22 mouse cellular contexts compared by ENCODE assay signal in genomic region chr11:18493086-18493485, GRCm38 (mm10).
DNase-seq lines count a peak whose midpoint lies in the region; ATAC-seq and TF ChIP-seq lines count a peak whose summit lies in the region.
"Had no signal": no experiment of that assay in that cellular context is flagged by ENCODE, and none has a peak within 500 bp of the region (broad histone marks: within the 10 kb centered on the region; RNA-seq: fewer than 3 reads in every experiment).

No protein-coding gene starts in this region.

- H3K9ac ChIP-seq in kidney, postnatal 0 days (ENCODE audit: low read depth, low read length), result no peak overlapping the region
- H3K9ac ChIP-seq in kidney, embryonic 15.5 days, result no peak overlapping the region
- H3K9ac ChIP-seq: forebrain, embryonic 15.5 days; limb, embryonic 12.5 days; liver, embryonic 14.5 days; midbrain, embryonic 12.5 days; neural tube, embryonic 15.5 days had no signal

- H3ac ChIP-seq in C2C12 (ENCODE audit: control insufficient read depth, insufficient read length, low read depth), result no peak overlapping the region

- no peak overlapping the region for H3K27ac ChIP-seq in kidney, postnatal 0 days
- no peak overlapping the region for H3K27ac ChIP-seq in kidney, embryonic 15.5 days
- H3K27ac ChIP-seq: forebrain, embryonic 15.5 days; gastrocnemius, adult 2 months; hindbrain, postnatal 0 days; limb, embryonic 12.5 days; liver, embryonic 14.5 days; midbrain, embryonic 12.5 days; neural tube, embryonic 15.5 days had no signal

- no peaks in the 10 kb centered on the region for H3K9me3 ChIP-seq in kidney, postnatal 0 days (replicated peaks; ENCODE audit: low read length)
- no peaks in the 10 kb centered on the region for H3K9me3 ChIP-seq in kidney, embryonic 15.5 days (replicated peaks)
- H3K9me3 ChIP-seq: forebrain, embryonic 15.5 days; limb, embryonic 12.5 days; midbrain, embryonic 12.5 days; neural tube, embryonic 15.5 days had no signal

- no peak overlapping the region for H3K4me3 ChIP-seq in kidney, postnatal 0 days (replicated peaks; ENCODE audit: low read depth, low read length)
- no peak overlapping the region for H3K4me3 ChIP-seq in kidney, embryonic 15.5 days (replicated peaks)
- H3K4me3 ChIP-seq in C2C12 (ENCODE audit: insufficient read depth, poor library complexity, severe bottlenecking), result no peak overlapping the region
- H3K4me3 ChIP-seq: erythroblast, embryonic 14.5 days; forebrain, embryonic 15.5 days; gastrocnemius, adult 2 months; limb, embryonic 12.5 days; midbrain, embryonic 12.5 days; neural tube, embryonic 15.5 days had no signal

- H3K36me3 ChIP-seq in kidney, postnatal 0 days (ENCODE audit: insufficient read depth, low read length), result no peaks in the 10 kb centered on the region
- no peaks in the 10 kb centered on the region for H3K36me3 ChIP-seq in kidney, embryonic 15.5 days
- H3K36me3 ChIP-seq in C2C12 (ENCODE audit: control insufficient read depth, insufficient read depth), result no peaks in the 10 kb centered on the region
- H3K36me3 ChIP-seq: forebrain, embryonic 15.5 days; limb, embryonic 12.5 days; midbrain, embryonic 12.5 days; neural tube, embryonic 15.5 days had no signal

- WGBS in kidney, postnatal 0 days, result 33% methylated on average over 2 of the region's 2 CpGs
- 39% methylated on average over 2 of the region's 2 CpGs for WGBS in kidney, embryonic 15.5 days

- no peak for TF ChIP-seq CTCF in kidney, postnatal 0 days (IDR thresholded peaks at IDR 0.05; ENCODE audit: low read depth)
- TF ChIP-seq CTCF in C2C12 (IDR thresholded peaks at IDR 0.05; ENCODE audit: control insufficient read depth, insufficient read depth, insufficient read length), result no peak

- H3K27me3 ChIP-seq in kidney, postnatal 0 days (ENCODE audit: insufficient read depth, low read length), result no peaks in the 10 kb centered on the region
- no peaks in the 10 kb centered on the region for H3K27me3 ChIP-seq in kidney, embryonic 15.5 days
- no peaks in the 10 kb centered on the region for H3K27me3 ChIP-seq in C2C12 (ENCODE audit: control insufficient read depth, insufficient read depth, insufficient read length)
- H3K27me3 ChIP-seq: forebrain, embryonic 15.5 days; limb, embryonic 12.5 days; midbrain, embryonic 12.5 days; neural tube, embryonic 15.5 days had no signal

- H3K4me1 ChIP-seq in kidney, postnatal 0 days (replicated peaks; ENCODE audit: insufficient read depth, low read length), result no peaks in the 10 kb centered on the region
- H3K4me1 ChIP-seq in kidney, embryonic 15.5 days, result peaks cover 18% of the 10 kb centered on the region
- H3K4me1 ChIP-seq: forebrain, embryonic 15.5 days; limb, embryonic 12.5 days; midbrain, embryonic 12.5 days; neural tube, embryonic 15.5 days had no signal

- no peak overlapping the region for H3K4me2 ChIP-seq in kidney, postnatal 0 days (ENCODE audit: low read length)
- H3K4me2 ChIP-seq in kidney, embryonic 15.5 days, result no peak overlapping the region
- H3K4me2 ChIP-seq: forebrain, embryonic 15.5 days; limb, embryonic 12.5 days; midbrain, embryonic 12.5 days; neural tube, embryonic 15.5 days had no signal

- H3K79me3 ChIP-seq in C2C12 (ENCODE audit: low read depth), result no peaks in the 10 kb centered on the region

- H3K79me2 ChIP-seq in C2C12 (ENCODE audit: control insufficient read depth, insufficient read depth), result no peaks in the 10 kb centered on the region

- DNase-seq in cerebellum, postnatal 10 days, result peak; percentile 76 to 82
- no peak for DNase-seq in cerebellum, adult 11 months
- DNase-seq in kidney, postnatal 0 days (ENCODE audit: low spot score), result peak; percentile 70
- DNase-seq in brain, adult 2 months (ENCODE audit: low read depth, low spot score), result peak; percentile 13
- DNase-seq in adrenal gland, adult (ENCODE audit: inconsistent age in 2 of 2, low spot score in 1 of 2), result no peak
- DNase-seq: adrenal gland, adult 2 months; cerebellum, adult 8-10 months; gastrocnemius, adult 2 months; heart, adult 11 months; layer of hippocampus, adult 9-11 months; right cerebral cortex, postnatal 4 days; thymus, postnatal 36 days had no signal

- ATAC-seq in kidney, postnatal 0 days (replicated peaks; ENCODE audit: low FRiP score, low read depth), result no peak
- no peak for ATAC-seq in kidney, embryonic 15.5 days (replicated peaks; ENCODE audit: low FRiP score)
- no peak for ATAC-seq in frontal cortex, adult (ENCODE audit: low TSS enrichment)
- ATAC-seq: forebrain, embryonic 15.5 days; hindbrain, postnatal 0 days had no signal

TF ChIP-seq in C2C12, 6 proteins besides CTCF, POLR2A, EP300 and RAD21:
- no peak for TF ChIP-seq MYOG (IDR thresholded peaks at IDR 0.05; ENCODE audit: control insufficient read depth, extremely low read depth, insufficient read length)
- TF ChIP-seq MAX (IDR thresholded peaks at IDR 0.05), result no peak
- no peak for TF ChIP-seq MYOD1 (IDR thresholded peaks at IDR 0.05; ENCODE audit: control insufficient read depth, insufficient read length, low read depth)
- peak; percentile 47 for TF ChIP-seq CEBPB (IDR thresholded peaks at IDR 0.05; ENCODE audit: low read depth)
- peak; percentile 50 for TF ChIP-seq USF1 (IDR thresholded peaks at IDR 0.05; ENCODE audit: low read depth)
- no peak for TF ChIP-seq FOSL1 (IDR thresholded peaks at IDR 0.05; ENCODE audit: insufficient read depth, low read length, poor library complexity, severe bottlenecking)

Comparison
In these comparisons a context has a peak if more than half of its experiments do, and no peak if none do; other contexts are left out.
1. DNase-seq: peak in cerebellum, postnatal 10 days (2 of 2), kidney, postnatal 0 days (single experiment) and brain, adult 2 months (single experiment); none in cerebellum, adult 11 months (single experiment) and adrenal gland, adult (0 of 2).